In the genomic region with DNA sequence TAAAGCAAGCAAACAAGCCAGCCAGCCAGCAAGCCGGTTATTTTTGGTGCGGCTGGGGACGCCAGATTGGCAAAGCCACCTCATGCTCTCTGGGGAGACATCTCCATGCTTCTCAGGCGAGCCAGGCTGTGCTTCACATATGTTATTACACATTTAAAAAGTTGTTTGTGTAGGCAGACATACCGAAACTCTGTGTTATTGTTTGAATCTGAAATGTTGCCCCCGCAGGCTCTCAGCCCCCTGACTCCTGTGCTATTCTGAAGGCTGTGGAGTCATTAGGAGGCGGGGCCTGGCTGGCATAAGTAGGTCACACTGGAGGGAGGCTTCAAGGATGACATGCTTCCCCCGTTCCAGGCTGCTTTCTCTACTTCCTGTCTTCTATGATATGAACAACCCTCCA, we compare ENCODE assay signal across 9 mouse cellular contexts.
DNase-seq lines count a peak whose midpoint lies in the region; ATAC-seq lines count a peak whose summit lies in the region.
"Had no signal": no experiment of that assay in that cellular context is flagged by ENCODE, and none has a peak within 500 bp of the region (broad histone marks: within the 10 kb centered on the region; RNA-seq: fewer than 3 reads in every experiment).

No protein-coding gene starts in this region.

- H3K9me3 ChIP-seq in midbrain, embryonic 13.5 days: no peaks in the 10 kb centered on the region

- no peaks in the 10 kb centered on the region for H3K27me3 ChIP-seq in midbrain, embryonic 13.5 days

- H3K4me1 ChIP-seq in midbrain, embryonic 13.5 days (replicated peaks): no peaks in the 10 kb centered on the region

- intact Hi-C loops in heart, postnatal 36 days (cut with DNase I): no loop called here
- intact Hi-C loops in heart, postnatal 25 days (cut with DNase I): no loop called here

- peak; percentile 2 to 5 for DNase-seq in heart, postnatal 36 days
- no peak for DNase-seq in heart, postnatal 25 days (ENCODE audit: low spot score)
- DNase-seq in cerebellum, adult 11 months: peak; percentile 35
- peak; percentile 24 for DNase-seq in gastrocnemius, postnatal 25 days
- peak; percentile 56 for DNase-seq in retina, embryonic 14.5 days (ENCODE audit: low spot score)
- DNase-seq in urinary bladder, postnatal 10 days (ENCODE audit: low spot score): no peak
- no peak for DNase-seq in lung, postnatal 25 days (ENCODE audit: low spot score)

- H3K27ac ChIP-seq in midbrain, embryonic 13.5 days: no peak overlapping the region
- H3K27ac ChIP-seq: liver, embryonic 14.5 days had no signal

- no peak for ATAC-seq in midbrain, embryonic 13.5 days

- no peaks in the 10 kb centered on the region for H3K36me3 ChIP-seq in midbrain, embryonic 13.5 days

- 76% methylated on average over 8 of the region's 8 CpGs for WGBS in midbrain, embryonic 13.5 days

- H3K4me3 ChIP-seq in midbrain, embryonic 13.5 days (replicated peaks): no peak overlapping the region

- H3K9ac ChIP-seq in midbrain, embryonic 13.5 days (replicated peaks): no peak overlapping the region
- H3K9ac ChIP-seq: liver, embryonic 14.5 days had no signal

- no peak overlapping the region for H3K4me2 ChIP-seq in midbrain, embryonic 13.5 days (replicated peaks)

Comparison
In these comparisons a context has a peak if more than half of its experiments do, and no peak if none do; other contexts are left out.
1. DNase-seq: peak in heart, postnatal 36 days (2 of 2), cerebellum, adult 11 months (single experiment), gastrocnemius, postnatal 25 days (single experiment) and retina, embryonic 14.5 days (single experiment); none in heart, postnatal 25 days (single experiment), urinary bladder, postnatal 10 days (single experiment) and lung, postnatal 25 days (single experiment).